Mouse (Mus musculus) gastrocnemius, postnatal 10 days (tissue): Measurements from ENCODE around the gene Bnipl. TPM values are rescaled to one million over a fixed set of nuclear protein-coding genes. Genes with fewer than 3 reads are reported as not detected.

Experiments used
- DNase-seq: peaks from one replicate; pipeline ENCODE4 v3.0.0; 2021; ENCODE audit warnings: mixed read lengths
- total RNA-seq, 2 experiments: library from RNA; stranded (reverse); gene quantifications; 2 replicates each; pipeline ENCODE4 v1.2.3; 2021

Gene Bnipl
- total RNA-seq, 2 experiments from 2014 or later: not detected

- no peak for DNase-seq
Measured at GRCm38 (mm10) chr3:95237541-95238099, 13.4 kb downstream of the Bnipl start.

GRCm38 (mm10) chr3:95235386-95236301 is 15.3 kb downstream of the Bnipl start:
- no peak for DNase-seq

- no peak for DNase-seq
Measured at GRCm38 (mm10) chr3:95233303-95233980, 17.6 kb downstream of the Bnipl start.

- DNase-seq: no peak
Measured at GRCm38 (mm10) chr3:95232771-95233170, 18.2 kb downstream of the Bnipl start.

DNA sequence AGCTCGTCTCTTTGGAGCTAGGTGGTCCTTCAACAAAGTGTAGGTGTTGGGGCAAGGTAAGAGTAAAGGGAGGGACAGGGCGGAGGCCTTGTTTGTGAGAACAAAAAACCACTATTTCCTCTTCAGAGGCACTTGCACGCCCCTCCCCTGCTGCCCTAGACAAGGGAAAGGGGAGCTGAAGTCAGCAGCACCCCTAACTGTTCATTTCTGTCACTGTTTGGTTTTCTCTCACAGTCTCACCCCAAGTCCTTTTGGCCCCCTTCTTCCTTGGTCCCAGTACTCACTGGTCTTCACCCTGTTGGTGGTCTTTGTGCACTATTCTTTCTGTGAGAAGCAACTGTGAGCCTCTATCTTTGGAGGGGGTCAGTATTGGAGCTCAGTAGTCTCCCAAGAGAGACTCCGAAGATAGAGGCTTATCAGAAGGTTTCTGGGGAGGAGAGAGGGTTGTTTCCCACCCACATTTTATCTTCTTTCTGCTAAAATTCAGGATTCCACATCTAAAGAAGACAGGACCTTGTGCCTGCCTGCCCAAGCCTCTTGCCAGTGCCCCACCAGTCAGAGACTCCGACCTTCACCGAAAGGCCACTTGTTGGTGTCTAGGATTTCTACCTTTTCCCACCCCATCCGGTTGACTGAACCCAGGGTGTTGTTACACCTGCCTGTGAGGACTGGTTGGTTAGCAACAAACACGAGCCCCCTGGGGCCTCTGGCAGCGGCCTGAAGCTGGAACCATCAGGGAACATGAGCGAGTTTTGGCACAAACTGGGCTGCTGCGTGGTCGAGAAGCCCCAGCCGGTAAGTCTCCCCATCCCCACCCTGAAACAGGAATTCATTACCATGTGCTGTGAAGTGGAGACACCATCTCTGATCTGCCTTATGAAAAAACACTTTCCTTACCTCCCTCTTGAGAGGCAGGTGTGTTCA is 19.4 kb downstream of the Bnipl start, which contains the start of gene Mllt11:
Gene Mllt11 (minus strand): TSS at position 874 of the 924 bp plus-strand sequence.
- DNase-seq: no peak

DNA sequence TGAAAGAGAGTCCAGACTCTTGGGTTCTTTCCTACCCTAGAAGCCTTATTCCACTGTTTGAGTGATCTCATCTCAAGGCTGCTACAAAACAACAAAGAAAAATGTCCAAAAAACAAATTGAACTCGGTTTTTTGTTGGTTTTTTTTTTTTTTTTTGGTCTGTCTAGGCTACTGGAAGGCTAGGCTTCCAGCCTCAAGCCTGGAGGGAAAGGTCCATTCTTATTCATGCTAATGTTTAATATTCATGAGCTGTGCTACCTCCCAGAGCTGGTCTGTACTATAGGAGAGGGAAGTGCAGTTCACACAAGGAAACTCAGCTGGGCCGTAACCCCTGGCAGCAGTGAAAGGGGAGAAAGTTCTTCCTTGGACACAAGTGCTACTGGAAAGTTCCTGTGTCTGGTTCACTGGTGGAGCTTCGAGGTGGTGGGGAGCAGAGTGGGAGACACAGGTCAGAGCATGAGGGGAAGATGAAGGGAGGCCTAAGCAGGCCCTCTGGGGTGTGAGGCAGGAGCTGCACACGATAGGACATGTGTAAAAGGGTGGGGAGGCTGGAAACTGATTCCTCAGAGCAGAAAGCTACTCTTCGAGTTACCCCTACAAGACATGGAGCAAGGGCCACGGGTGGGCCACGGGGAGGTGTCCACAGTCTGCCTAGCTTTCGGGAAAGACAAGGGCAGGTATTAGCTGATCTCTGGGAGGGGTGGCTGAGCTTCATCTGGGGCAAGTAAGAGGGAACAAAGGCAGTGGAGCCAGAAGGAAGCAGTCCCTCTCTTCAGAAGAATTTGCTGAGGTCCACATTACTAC is 20.3 kb downstream of the Bnipl start:
- DNase-seq: no peak

GRCm38 (mm10) chr3:95229781-95230494 is 21.1 kb downstream of the Bnipl start:
- peak; percentile 48 for DNase-seq

GRCm38 (mm10) chr3:95228894-95229780 is 21.9 kb downstream of the Bnipl start:
- peak; percentile 38 for DNase-seq

- DNase-seq: peak; percentile 81
Measured at GRCm38 (mm10) chr3:95228148-95228893, 22.7 kb downstream of the Bnipl start, which contains the start of gene Cdc42se1. Gene Cdc42se1 (plus strand): TSS chr3:95228732.

DNA sequence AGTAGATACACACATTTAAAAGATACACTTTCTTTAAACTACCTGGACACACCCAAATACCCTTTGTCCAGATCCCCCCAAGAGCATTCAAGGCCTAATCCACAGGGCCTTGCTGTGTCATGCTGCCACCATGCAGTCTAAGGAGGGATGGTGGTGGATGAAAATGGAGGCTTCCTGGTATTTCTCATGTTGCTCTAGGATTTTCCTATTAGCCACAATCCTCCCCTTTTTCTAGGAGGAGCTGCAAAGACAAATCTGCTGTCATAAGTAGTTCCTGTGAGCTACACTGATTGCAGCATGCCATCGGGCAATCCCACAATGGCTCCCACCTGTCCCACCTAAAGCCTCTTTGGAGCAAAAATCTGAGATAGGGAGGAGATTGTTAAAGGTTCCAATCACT is 23.8 kb downstream of the Bnipl start:
- DNase-seq: no peak

DNA sequence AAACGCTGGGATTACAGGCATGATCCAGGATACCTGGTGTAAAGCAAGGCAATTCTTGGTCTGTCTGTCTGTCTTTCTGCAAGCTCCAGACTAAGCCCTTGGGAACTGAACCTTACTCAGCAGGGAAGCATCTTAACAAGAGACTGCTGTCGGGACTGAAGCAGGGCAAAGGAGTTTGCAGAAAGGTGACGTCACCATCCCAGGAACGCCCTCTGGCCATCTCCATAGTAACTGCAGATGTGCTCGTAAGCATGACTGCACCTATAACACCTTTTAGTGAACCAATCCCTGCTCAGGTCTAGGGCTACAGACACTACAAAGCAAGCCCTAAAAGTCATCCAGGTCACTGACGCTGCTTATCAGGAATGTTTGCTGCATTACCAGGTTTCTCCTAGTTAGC is 26.7 kb downstream of the Bnipl start:
- DNase-seq: no peak

GRCm38 (mm10) chr3:95223041-95223440 is 28.0 kb downstream of the Bnipl start:
- no peak for DNase-seq

GRCm38 (mm10) chr3:95218466-95219137 is 32.4 kb downstream of the Bnipl start:
- DNase-seq: no peak

DNA sequence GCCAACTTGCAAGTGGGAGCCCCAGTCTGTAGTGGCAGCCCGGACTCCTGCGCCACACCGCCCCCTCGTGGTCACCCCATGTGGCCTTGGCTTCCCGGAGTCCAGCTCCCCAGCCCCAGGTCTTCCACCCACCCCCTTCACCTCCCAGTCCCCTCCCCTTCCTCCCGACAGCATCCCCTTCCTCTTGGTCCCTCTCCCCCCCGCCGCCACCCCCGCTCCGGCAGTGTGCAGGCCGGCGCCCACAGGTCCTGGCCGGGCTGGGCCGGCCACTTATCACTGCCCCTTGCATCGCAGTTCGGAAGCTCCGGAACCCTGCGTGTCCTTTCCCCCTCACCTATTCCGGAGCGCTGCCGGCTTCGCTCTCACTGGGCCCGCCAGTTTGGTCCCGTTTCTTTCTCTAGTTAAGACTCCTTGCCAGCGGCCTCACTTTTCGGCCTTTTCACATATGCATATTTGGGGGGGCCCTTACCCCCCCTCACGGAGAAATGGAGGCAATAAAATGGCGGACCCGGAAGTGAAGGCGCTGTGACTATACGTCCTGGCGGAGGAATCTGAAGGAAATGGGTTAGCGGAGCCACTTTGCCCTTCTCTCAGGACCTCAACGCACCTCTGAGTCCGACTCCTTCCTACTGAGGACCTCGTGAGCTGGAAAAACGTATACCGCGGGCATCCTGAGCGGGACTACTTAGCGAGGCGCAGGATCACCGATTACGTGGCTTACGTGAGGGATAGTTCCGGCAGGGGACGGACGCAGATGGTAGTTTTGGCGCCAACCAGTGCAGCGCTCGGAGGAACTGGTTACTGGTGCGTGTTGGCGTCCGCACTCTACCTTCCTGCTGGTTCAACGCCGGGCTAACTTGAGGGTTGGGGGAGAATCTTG is 33.5 kb downstream of the Bnipl start, which contains the start of gene Gabpb2:
Gene Gabpb2 (minus strand): TSS at position 662 of the 880 bp plus-strand sequence.
- DNase-seq: peak; percentile 98

GRCm38 (mm10) chr3:95216655-95217254 is 34.2 kb downstream of the Bnipl start:
- no peak for DNase-seq

DNA sequence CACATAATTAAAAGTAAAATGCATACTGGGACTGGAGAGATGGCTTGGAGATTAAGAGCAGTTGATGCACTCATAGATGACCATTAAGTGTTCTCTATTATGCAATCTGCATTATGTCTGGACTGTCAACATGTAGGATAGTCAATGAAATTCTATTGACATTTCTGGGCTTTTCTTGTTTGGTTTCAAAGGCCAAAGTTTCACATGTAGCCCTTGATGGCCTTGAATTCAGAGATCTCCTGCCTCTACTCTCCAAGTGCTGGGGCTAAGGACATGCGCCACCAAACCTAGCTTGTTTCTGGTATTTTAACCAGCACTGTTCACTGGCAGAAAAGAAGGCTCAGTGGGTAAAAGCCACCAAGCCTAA is 37.4 kb downstream of the Bnipl start:
- DNase-seq: no peak
